Mouse (Mus musculus): ENCODE measurements around the gene Rdh7. TPM values are rescaled to one million over a fixed set of nuclear protein-coding genes. Genes with fewer than 3 reads are reported as not detected.
A peak's percentile ranks its signal among the peaks of the same experiment; 100 is the strongest.

Gene Rdh7
- polyA plus RNA-seq (2012; rRNA removed) = 0.12 and 0.72 TPM in 2 replicates

DNA sequence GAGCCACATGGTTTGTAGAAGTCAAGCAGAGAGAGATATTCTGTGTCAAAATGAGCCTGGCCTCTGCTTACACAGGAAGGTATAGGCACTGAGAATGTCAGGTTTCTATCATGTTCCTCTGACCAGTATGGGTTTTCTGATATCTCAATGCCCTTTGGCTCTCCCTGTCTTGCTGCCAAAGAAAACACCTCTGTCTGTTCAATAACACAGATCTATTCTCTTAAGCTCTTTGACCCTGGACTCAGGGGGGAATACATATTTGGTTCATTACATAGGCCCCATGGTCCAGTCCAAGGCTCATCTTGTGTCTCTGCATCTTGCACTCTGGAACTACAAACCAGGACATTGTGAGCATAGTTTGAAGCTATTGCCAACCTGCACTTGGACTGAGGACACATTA, at the start of gene Rdh7:
Rdh7 (minus strand) TSS at position 213 of the 400 bp plus-strand sequence.
- TF ChIP-seq POLR2A (IDR thresholded peaks at IDR 0.05; ENCODE audit: borderline replicate concordance, extremely low read depth, low read depth, low read length) (no peak), CTCF (IDR thresholded peaks at IDR 0.05; ENCODE audit: insufficient read depth, low read length) (no peak)
- DNase-seq = no peak
- Histone ChIP-seq H3K4me3 (replicated peaks; ENCODE audit: extremely low read depth, low read depth, low read length) (no peak within 1 kb of the TSS), H3K4me1 (ENCODE audit: control insufficient read depth, insufficient read depth, low read length) (peaks cover 1% of the 10 kb centered on the region; the same call in 1 of the 2 replicates)

DNA sequence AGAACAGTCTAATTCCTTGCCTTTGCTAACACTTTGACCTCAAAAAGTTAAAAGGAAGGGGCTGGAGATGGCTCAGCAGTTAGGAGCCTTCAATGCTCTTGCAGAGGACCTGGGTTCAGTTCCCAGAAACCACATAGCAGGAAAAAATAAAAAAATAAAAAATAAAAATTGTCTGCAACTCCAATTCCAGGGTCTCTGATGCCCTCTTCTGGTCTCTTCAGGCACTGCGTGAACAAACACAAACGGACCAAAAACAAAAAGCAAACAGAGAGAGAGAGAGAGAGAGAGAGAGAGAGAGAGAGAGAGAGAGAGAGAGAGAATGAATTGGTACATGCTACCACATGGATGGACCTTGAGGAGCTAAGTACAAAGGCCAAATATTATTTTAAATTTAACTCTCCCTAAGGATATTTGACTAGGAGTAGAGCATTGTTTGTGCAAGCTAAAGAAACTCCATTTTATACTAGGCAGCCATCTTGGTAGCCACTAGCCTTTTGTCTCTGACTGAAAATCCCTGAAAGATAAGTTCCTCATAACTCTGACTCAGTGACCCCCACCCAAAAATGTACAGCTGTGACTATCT, 48.9 kb upstream of the Rdh7 start:
- peak; percentile 56 for DNase-seq
- Histone ChIP-seq H3K4me1 (ENCODE audit: control insufficient read depth, insufficient read depth, low read length) (no peaks in the 10 kb centered on the region), H3K4me3 (replicated peaks; ENCODE audit: extremely low read depth, low read depth, low read length) (no peak overlapping the region)
- TF ChIP-seq POLR2A (IDR thresholded peaks at IDR 0.05; ENCODE audit: borderline replicate concordance, extremely low read depth, low read depth, low read length) (no peak), CTCF (IDR thresholded peaks at IDR 0.05; ENCODE audit: insufficient read depth, low read length) (peak; percentile 41; the same call in 1 of the 2 replicates)
- WGBS = 0% methylated on average over 2 of the region's 2 CpGs

DNA sequence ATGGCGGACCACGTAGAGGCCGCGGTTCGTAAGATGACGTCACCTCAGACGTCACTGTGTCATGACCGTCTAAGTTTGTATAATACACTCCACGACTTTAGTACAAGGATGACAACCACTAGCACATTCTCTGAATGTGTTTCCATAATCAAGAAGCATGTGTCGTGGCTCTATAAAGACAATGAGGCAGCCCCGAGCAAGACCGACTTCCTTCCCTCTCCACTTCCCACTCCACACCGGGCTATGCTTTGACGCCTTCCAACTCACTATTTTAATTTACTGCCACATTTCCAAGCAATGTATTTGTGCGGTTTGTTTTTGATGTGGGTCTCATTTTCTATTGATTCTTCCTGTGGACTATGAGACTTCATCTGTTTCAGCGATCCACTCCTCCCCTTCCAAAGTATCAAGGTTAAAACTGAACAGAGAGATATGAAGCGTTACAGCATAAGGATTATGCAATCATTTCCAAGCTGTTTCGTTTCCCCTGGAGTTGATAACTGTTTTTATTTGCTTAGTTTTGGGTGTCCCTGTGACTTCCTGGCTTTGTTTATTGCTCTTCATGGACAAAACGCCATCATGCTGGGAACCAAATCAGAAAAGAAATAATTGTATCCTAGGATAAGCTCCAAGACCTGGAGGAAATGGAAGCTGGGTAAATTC, 48.3 kb upstream of the Rdh7 start:
- Histone ChIP-seq H3K4me3 (replicated peaks; ENCODE audit: extremely low read depth, low read depth, low read length) (no peak overlapping the region), H3K4me1 (ENCODE audit: control insufficient read depth, insufficient read depth, low read length) (no peaks in the 10 kb centered on the region)
- DNase-seq = no peak
- 54% methylated on average over 19 of the region's 19 CpGs for WGBS
- TF ChIP-seq POLR2A (IDR thresholded peaks at IDR 0.05; ENCODE audit: borderline replicate concordance, extremely low read depth, low read depth, low read length) (no peak), CTCF (IDR thresholded peaks at IDR 0.05; ENCODE audit: insufficient read depth, low read length) (no peak)

DNA sequence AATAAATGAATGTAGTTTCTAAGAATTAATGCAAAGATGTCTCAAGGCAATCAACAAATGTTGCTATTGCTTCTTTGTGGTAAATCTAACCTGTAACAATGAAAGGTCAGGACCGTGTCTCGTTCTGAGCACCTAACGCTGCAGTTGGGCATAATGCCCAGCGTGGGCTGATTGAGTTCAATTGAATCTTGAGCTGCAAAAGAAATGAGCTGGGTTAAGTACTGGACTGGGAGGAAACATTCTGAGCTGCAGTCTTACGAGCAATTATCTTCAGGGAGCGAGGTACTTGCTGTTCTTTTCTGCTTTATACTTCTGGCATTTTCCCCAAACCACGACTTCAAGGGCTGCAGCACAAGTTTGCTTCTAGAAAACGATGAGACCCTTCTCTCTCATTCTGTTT, 47.7 kb upstream of the Rdh7 start:
- WGBS = 66% methylated on average over 8 of the region's 8 CpGs
- DNase-seq = no peak
- Histone ChIP-seq H3K4me1 (ENCODE audit: control insufficient read depth, insufficient read depth, low read length) (no peaks in the 10 kb centered on the region), H3K4me3 (replicated peaks; ENCODE audit: extremely low read depth, low read depth, low read length) (no peak overlapping the region)
- no peak for TF ChIP-seq CTCF (IDR thresholded peaks at IDR 0.05; ENCODE audit: insufficient read depth, low read length)
- no peak for TF ChIP-seq POLR2A (IDR thresholded peaks at IDR 0.05; ENCODE audit: borderline replicate concordance, extremely low read depth, low read depth, low read length)

DNA sequence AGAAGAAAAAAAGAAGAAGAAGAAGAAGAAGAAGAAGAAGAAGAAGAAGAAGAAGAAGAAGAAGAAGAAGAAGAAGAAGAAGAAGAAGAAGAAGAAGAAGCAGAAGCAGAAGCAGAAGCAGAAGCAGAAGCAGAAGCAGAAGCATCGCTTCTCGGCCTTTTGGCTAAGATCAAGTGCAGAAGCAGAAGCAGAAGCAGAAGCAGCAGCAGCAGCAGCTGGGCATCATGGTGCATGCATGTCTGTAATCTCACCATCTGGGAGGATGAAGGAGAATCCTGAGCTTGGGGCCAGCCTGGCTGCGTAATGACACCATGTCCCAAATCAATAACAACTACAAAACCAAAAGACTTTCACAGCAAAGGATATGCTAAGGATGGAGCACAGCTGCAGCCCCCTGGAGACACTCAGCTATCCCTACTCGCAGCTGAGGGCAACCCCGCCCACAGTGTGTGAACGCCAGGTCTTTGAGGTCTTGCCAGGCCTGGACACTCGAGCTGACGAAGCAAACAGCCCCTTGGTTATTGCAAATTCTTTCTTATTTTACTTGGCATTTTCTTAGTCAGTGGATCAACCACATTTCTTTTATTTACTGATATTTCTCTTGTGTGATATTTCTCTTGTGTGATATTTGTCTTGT, 43.8 kb upstream of the Rdh7 start:
- H3K4me3 ChIP-seq (replicated peaks; ENCODE audit: extremely low read depth, low read depth, low read length) = no peak overlapping the region
- WGBS = 52% methylated on average over 8 of the region's 8 CpGs
- no peaks in the 10 kb centered on the region for H3K4me1 ChIP-seq (ENCODE audit: control insufficient read depth, insufficient read depth, low read length)
- no peak for TF ChIP-seq POLR2A (IDR thresholded peaks at IDR 0.05; ENCODE audit: borderline replicate concordance, extremely low read depth, low read depth, low read length)
- TF ChIP-seq CTCF (IDR thresholded peaks at IDR 0.05; ENCODE audit: insufficient read depth, low read length) = no peak
- no peak for DNase-seq

DNA sequence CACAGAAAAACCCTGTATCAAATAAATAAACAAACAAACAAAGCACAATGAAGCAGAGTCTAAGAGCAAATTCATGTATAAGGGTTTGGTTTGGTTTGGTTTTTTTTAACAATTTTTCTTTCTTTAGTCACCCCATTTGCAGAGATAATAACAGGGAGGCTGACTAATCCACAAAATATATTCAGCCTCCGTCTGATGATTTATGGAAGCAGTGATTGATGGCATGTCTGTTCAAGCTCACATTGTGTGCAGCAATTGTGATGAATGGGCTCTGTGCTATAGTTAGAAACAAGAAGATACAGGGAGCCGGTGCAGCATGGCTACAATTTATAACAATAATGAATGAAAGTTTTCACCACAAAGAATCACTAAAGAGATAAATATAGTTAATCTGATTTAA, 39.1 kb upstream of the Rdh7 start:
- WGBS = 56% methylated on average over 2 of the region's 2 CpGs
- Histone ChIP-seq H3K4me1 (ENCODE audit: control insufficient read depth, insufficient read depth, low read length) (no peaks in the 10 kb centered on the region), H3K4me3 (replicated peaks; ENCODE audit: extremely low read depth, low read depth, low read length) (no peak overlapping the region)
- TF ChIP-seq POLR2A (IDR thresholded peaks at IDR 0.05; ENCODE audit: borderline replicate concordance, extremely low read depth, low read depth, low read length) = no peak
- TF ChIP-seq CTCF (IDR thresholded peaks at IDR 0.05; ENCODE audit: insufficient read depth, low read length) = no peak
- no peak for DNase-seq

DNA sequence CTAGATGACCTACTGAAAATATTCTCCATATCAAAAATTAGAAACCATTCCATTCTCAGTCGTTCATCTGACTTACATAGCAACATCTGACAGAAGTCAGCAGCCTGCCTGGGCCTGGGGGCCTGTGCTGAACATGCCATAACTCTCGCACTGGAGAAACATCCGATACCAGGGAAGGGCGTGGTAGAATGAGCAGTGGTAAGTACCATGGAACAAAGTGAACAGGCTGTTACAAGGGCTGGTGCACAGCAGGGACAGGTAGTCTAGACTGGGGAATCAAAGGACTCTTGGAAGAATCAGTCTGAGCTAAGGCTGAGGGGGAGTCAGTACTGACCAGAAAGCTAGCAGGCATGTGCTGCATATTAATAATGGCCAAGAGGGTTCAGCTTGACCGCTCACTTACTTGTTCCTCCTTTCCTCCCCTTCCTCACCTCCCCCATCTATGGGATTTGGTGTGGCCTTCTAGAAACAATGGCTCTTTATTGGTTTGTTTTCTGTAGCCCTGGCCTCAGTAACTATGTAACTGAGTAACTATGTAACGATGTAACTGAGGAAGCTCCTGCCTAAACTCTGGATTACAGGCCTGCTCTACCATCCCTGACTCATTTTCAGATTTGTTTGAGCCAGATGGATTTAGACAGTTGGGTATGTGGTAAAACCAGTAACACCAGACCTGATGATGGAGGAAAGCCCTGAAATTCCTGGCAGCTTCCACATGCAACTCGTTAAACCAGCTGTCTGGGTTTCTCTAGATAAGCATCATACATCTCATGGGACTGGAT, 36.2 kb upstream of the Rdh7 start:
- Histone ChIP-seq H3K4me1 (ENCODE audit: control insufficient read depth, insufficient read depth, low read length) (no peaks in the 10 kb centered on the region), H3K4me3 (replicated peaks; ENCODE audit: extremely low read depth, low read depth, low read length) (no peak overlapping the region)
- no peak for DNase-seq
- WGBS = 58% methylated on average over 7 of the region's 7 CpGs
- TF ChIP-seq POLR2A (IDR thresholded peaks at IDR 0.05; ENCODE audit: borderline replicate concordance, extremely low read depth, low read depth, low read length) (no peak), CTCF (IDR thresholded peaks at IDR 0.05; ENCODE audit: insufficient read depth, low read length) (no peak)

DNA sequence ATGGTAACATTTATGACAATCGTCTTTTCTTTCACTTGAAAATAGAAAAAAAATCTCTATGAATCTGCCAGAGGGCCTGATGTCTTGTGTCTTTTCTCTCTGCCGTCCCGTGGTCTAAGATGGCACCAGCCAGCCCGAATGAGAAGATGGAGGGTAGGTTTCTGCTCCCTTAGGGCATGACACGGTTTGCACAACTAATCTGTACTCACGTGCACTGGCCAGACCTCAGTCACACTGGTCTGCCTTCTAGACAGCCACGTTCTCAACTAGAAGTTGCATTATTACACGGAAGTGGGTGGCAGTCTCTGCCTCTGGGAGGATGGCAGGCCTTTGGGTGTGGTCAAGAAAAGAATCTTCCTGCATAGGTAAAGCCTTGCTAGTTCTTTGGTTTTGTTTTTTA, 34.4 kb upstream of the Rdh7 start:
- TF ChIP-seq POLR2A (IDR thresholded peaks at IDR 0.05; ENCODE audit: borderline replicate concordance, extremely low read depth, low read depth, low read length) = no peak
- no peak for TF ChIP-seq CTCF (IDR thresholded peaks at IDR 0.05; ENCODE audit: insufficient read depth, low read length)
- Histone ChIP-seq H3K4me3 (replicated peaks; ENCODE audit: extremely low read depth, low read depth, low read length) (no peak overlapping the region), H3K4me1 (ENCODE audit: control insufficient read depth, insufficient read depth, low read length) (no peaks in the 10 kb centered on the region)
- 85% methylated on average over 8 of the region's 8 CpGs for WGBS
- no peak for DNase-seq

DNA sequence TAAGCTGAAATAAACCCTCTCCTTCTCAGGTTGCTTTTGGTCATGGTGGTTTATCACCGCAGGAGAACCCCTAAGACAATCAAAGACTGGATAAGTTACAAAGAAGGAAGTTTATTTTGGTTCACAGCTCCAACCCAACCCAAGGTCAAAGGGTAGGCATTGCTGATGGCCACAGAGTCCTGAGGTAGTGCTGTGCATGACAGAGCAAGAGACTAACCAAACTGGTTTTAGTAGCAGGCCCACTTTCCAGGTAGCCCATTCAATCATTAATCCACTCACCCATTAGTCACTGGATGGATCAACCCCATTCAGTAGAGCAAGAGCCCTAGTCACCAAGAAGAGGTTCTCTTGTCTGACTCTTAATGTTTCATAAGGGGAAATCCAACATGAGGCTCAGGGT, 33.6 kb upstream of the Rdh7 start:
- WGBS = 46% methylated on average over 1 of the region's 1 CpGs
- no peak for DNase-seq
- no peak for TF ChIP-seq POLR2A (IDR thresholded peaks at IDR 0.05; ENCODE audit: borderline replicate concordance, extremely low read depth, low read depth, low read length)
- no peak for TF ChIP-seq CTCF (IDR thresholded peaks at IDR 0.05; ENCODE audit: insufficient read depth, low read length)
- no peak overlapping the region for H3K4me3 ChIP-seq (replicated peaks; ENCODE audit: extremely low read depth, low read depth, low read length)
- no peaks in the 10 kb centered on the region for H3K4me1 ChIP-seq (ENCODE audit: control insufficient read depth, insufficient read depth, low read length)
